7 mouse cellular contexts compared by ENCODE assay signal in the genomic region with DNA sequence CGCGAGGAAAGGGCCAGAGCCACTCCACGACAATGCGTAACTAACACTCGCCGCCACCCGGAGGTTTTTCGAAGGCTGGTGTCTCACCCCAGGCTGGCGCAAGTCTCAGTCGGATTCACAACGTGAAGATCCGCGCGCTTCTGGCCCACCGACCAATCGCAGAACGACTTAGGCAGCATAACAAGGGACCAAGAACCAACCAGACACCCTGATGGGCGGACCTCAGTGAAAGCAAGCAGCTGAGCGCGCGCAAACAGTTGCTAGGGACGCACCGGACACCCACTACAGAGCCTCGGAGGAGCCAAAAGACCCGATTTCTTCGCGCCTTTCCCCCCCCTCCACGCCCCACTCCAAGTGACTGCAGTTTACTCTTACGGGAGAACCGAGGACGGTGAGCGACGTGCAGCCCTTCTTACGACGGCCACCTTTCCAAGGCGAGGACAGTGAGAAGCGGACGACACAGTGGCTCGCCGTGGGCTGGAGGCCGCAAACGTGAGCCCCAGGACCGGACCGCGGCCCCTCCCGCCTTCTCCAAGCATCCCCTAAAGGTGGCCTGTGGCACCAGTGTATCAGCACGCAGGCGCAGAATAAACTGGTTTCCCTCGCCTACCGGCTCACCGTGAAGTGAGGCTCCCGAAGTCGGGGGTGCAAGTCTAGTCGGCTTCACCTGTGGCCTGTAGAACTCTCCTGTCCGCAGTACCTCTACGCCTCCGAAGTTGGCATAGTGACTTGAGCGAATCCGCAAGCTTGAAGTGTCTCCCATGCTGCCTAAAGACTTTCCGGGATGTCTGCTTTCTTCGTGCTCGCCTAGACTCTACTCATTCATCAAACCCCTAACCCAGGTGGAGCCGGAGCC. TPM values are rescaled to one million over a fixed set of nuclear protein-coding genes. Genes with fewer than 3 reads are reported as not detected.
DNase-seq lines count a peak whose midpoint lies in the region; ATAC-seq and TF ChIP-seq lines count a peak whose summit lies in the region.

TSS of gene Ppp1r7 (plus strand) at position 207 of the 856 bp plus-strand sequence.
TSS of gene Pask (minus strand) at position 835 of the 856 bp plus-strand sequence.

- peak within 1 kb of the TSS; percentile 90 for H3K4me2 ChIP-seq in intestine, postnatal 0 days (replicated peaks; ENCODE audit: low read depth)
- peak within 1 kb of the TSS; percentile 86 for H3K4me2 ChIP-seq in midbrain, embryonic 12.5 days (replicated peaks)

- under 1% methylated on average over 63 of the region's 63 CpGs for WGBS in embryonic facial prominence, embryonic 10.5 days
- under 1% methylated on average over 63 of the region's 63 CpGs for WGBS in intestine, postnatal 0 days
- WGBS in midbrain, embryonic 12.5 days = under 1% methylated on average over 63 of the region's 63 CpGs
- WGBS in small intestine, adult 2 months = under 1% methylated on average over 63 of the region's 63 CpGs

- intact Hi-C loops in left cerebral cortex, postnatal 4 days (cut with DNase I) = loop anchor here (10.0 kb wide), 1 partner anchor 168 kb away; no protein-coding TSS in a partner anchor

- no peak for TF ChIP-seq CTCF in intestine, postnatal 0 days (IDR thresholded peaks at IDR 0.05; ENCODE audit: low read depth)
- no peak for TF ChIP-seq CTCF in small intestine, adult 2 months (IDR thresholded peaks at IDR 0.05; ENCODE audit: extremely low read depth, insufficient read length, insufficient replicate concordance, low read depth, low read length)

- peaks cover 19% of the 10 kb centered on the region for H3K4me1 ChIP-seq in embryonic facial prominence, embryonic 10.5 days
- H3K4me1 ChIP-seq in intestine, postnatal 0 days (replicated peaks; ENCODE audit: control insufficient read depth, insufficient read depth, low read length) = no peaks in the 10 kb centered on the region
- peaks cover 22% of the 10 kb centered on the region for H3K4me1 ChIP-seq in midbrain, embryonic 12.5 days
- H3K4me1 ChIP-seq in small intestine, adult 2 months (ENCODE audit: control insufficient read depth, insufficient read depth, insufficient read length, low read length) = no peaks in the 10 kb centered on the region; the same call in 1 of the 2 replicates

- no peak for TF ChIP-seq POLR2A in small intestine, adult 2 months (IDR thresholded peaks at IDR 0.05; ENCODE audit: low read depth, low read length)

- H3K27ac ChIP-seq in embryonic facial prominence, embryonic 10.5 days (replicated peaks) = peak within 1 kb of the TSS; percentile 91
- peak within 1 kb of the TSS; percentile 50; the same call in 1 of the 2 replicates for H3K27ac ChIP-seq in intestine, postnatal 0 days (ENCODE audit: low read depth, low read length)
- H3K27ac ChIP-seq in midbrain, embryonic 12.5 days (replicated peaks) = peak within 1 kb of the TSS; percentile 78
- no peak within 1 kb of the TSS for H3K27ac ChIP-seq in small intestine, adult 2 months (ENCODE audit: insufficient read depth, low read depth, low read length)

- H3K4me3 ChIP-seq in embryonic facial prominence, embryonic 10.5 days = peak within 1 kb of the TSS; percentile 95
- H3K4me3 ChIP-seq in intestine, postnatal 0 days (ENCODE audit: low read depth, low read length) = peak within 1 kb of the TSS; percentile 88
- peak within 1 kb of the TSS; percentile 93 for H3K4me3 ChIP-seq in midbrain, embryonic 12.5 days
- H3K4me3 ChIP-seq in small intestine, adult 2 months (ENCODE audit: low read depth, low read length) = peak within 1 kb of the TSS; percentile 67

- H3K27me3 ChIP-seq in embryonic facial prominence, embryonic 10.5 days (replicated peaks; ENCODE audit: low read depth, poor library complexity, severe bottlenecking) = no peaks in the 10 kb centered on the region
- H3K27me3 ChIP-seq in intestine, postnatal 0 days (replicated peaks; ENCODE audit: control insufficient read depth, insufficient read depth, low read length) = no peaks in the 10 kb centered on the region
- no peaks in the 10 kb centered on the region for H3K27me3 ChIP-seq in midbrain, embryonic 12.5 days
- no peaks in the 10 kb centered on the region for H3K27me3 ChIP-seq in small intestine, adult 2 months (ENCODE audit: control insufficient read depth, insufficient read depth, low read length)

- peak; percentile 93 for ATAC-seq in intestine, postnatal 0 days
- ATAC-seq in midbrain, embryonic 12.5 days (ENCODE audit: low FRiP score, low read depth) = peak; percentile 93

- peaks cover 25% of the 10 kb centered on the region for H3K36me3 ChIP-seq in embryonic facial prominence, embryonic 10.5 days (replicated peaks)
- peaks cover 16% of the 10 kb centered on the region for H3K36me3 ChIP-seq in intestine, postnatal 0 days (ENCODE audit: control insufficient read depth, insufficient read depth)
- H3K36me3 ChIP-seq in midbrain, embryonic 12.5 days = peaks cover 16% of the 10 kb centered on the region
- peaks cover 4% of the 10 kb centered on the region; the same call in 1 of the 2 replicates for H3K36me3 ChIP-seq in small intestine, adult 2 months (ENCODE audit: control insufficient read depth, insufficient read depth, low read length)

- no peaks in the 10 kb centered on the region for H3K9me3 ChIP-seq in embryonic facial prominence, embryonic 10.5 days
- H3K9me3 ChIP-seq in intestine, postnatal 0 days (ENCODE audit: control insufficient read depth) = no peaks in the 10 kb centered on the region
- no peaks in the 10 kb centered on the region for H3K9me3 ChIP-seq in midbrain, embryonic 12.5 days

- H3K9ac ChIP-seq in intestine, postnatal 0 days (ENCODE audit: low read depth, low read length) = peak within 1 kb of the TSS; percentile 72
- peak within 1 kb of the TSS; percentile 87 for H3K9ac ChIP-seq in midbrain, embryonic 12.5 days (replicated peaks)

- peak; percentile 95 for DNase-seq in adrenal gland, postnatal 10 days
- DNase-seq in embryonic facial prominence, embryonic 10.5 days (ENCODE audit: low spot score) = peak; percentile 98
- peak; percentile 76 for DNase-seq in gonadal fat pad, adult 2 months (ENCODE audit: low read depth)
- peak; percentile 96 for DNase-seq in left cerebral cortex, postnatal 4 days

RNA-seq across cellular contexts. Expression of gene Ppp1r7, which starts in this region (rescaled TPM):
- 10 to 100 TPM; 25.1 to 28.9 TPM for total RNA-seq in adrenal gland, postnatal 10 days (2021)
- polyA plus RNA-seq in embryonic facial prominence, embryonic 10.5 days (2016; fragmentation: Nextera tagmentation; extraction: Ambion mirVana) = 78.8 and 84.4 TPM in 2 replicates
- polyA plus RNA-seq in gonadal fat pad, adult 2 months (2012; rRNA removed) = 4.3 and 4.6 TPM in 2 replicates
- polyA plus RNA-seq in intestine, postnatal 0 days (2015; fragmentation: Nextera tagmentation; extraction: Ambion mirVana) = 32.9 and 33.0 TPM in 2 replicates
- total RNA-seq in left cerebral cortex, postnatal 4 days (2021) = 10 to 100 TPM; 66.8 to 68.1 TPM
- 78.7 and 81.9 TPM in 2 replicates for polyA plus RNA-seq in midbrain, embryonic 12.5 days (2016; fragmentation: Nextera tagmentation; extraction: Ambion mirVana)
- 1.2 and 2.6 TPM in 2 replicates for polyA plus RNA-seq in small intestine, adult 2 months (2012; rRNA removed)

RNA-seq across cellular contexts. Expression of gene Pask, which starts in this region (rescaled TPM):
- 1 to 10 TPM; 6.1 to 6.5 TPM for total RNA-seq in adrenal gland, postnatal 10 days (2021)
- polyA plus RNA-seq in embryonic facial prominence, embryonic 10.5 days (2016; fragmentation: Nextera tagmentation; extraction: Ambion mirVana) = 30.9 and 31.1 TPM in 2 replicates
- 3.0 and 3.2 TPM in 2 replicates for polyA plus RNA-seq in gonadal fat pad, adult 2 months (2012; rRNA removed)
- polyA plus RNA-seq in intestine, postnatal 0 days (2015; fragmentation: Nextera tagmentation; extraction: Ambion mirVana) = 2.1 and 2.2 TPM in 2 replicates
- 10 to 100 TPM; 10.1 to 10.8 TPM for total RNA-seq in left cerebral cortex, postnatal 4 days (2021)
- polyA plus RNA-seq in midbrain, embryonic 12.5 days (2016; fragmentation: Nextera tagmentation; extraction: Ambion mirVana) = 19.1 and 20.3 TPM in 2 replicates
- polyA plus RNA-seq in small intestine, adult 2 months (2012; rRNA removed) = 0.62 and 1.6 TPM in 2 replicates
